In the genomic region with DNA sequence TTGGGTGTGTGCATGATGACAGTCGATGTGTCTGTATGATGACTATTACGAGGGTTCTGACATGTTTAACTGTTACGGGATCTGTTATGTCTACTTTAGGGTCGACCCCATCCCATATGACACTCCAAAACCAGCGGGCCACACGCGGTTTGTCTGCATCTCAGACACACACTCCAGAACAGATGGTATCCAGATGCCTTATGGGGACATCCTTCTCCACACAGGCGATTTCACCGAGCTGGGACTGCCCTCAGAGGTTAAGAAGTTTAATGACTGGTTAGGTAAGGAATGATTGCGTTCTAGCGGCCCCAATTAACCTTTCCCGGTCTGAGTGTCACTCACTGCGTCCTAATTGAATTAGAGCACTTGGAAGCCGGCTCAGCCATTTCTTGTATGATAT, we compare ENCODE assay signal across 15 mouse cellular contexts. TPM values are rescaled to one million over a fixed set of nuclear protein-coding genes. Genes with fewer than 3 reads are reported as not detected.
DNase-seq lines count a peak whose midpoint lies in the region; ATAC-seq and TF ChIP-seq lines count a peak whose summit lies in the region.
"Had no signal": no experiment of that assay in that cellular context is flagged by ENCODE, and none has a peak within 500 bp of the region (broad histone marks: within the 10 kb centered on the region; RNA-seq: fewer than 3 reads in every experiment).

No protein-coding gene starts in this region.

- 21% methylated on average over 14 of the region's 14 CpGs for WGBS in embryonic facial prominence, embryonic 11.5 days
- 67% methylated on average over 14 of the region's 14 CpGs for WGBS in midbrain, embryonic 16.5 days

- no peak overlapping the region for H3K27ac ChIP-seq in embryonic facial prominence, embryonic 11.5 days (replicated peaks; ENCODE audit: low read depth, low read length)
- no peak overlapping the region for H3K27ac ChIP-seq in midbrain, embryonic 16.5 days (ENCODE audit: low read length)
- H3K27ac ChIP-seq: embryonic facial prominence, embryonic 15.5 days; macrophage had no signal

- no peak for TF ChIP-seq CTCF in brain, embryonic 14.5 days (IDR thresholded peaks at IDR 0.05; ENCODE audit: borderline replicate concordance, extremely low read depth, insufficient read depth, insufficient read length)

- peak; percentile 51; the same call in 1 of the 2 replicates for ATAC-seq in embryonic facial prominence, embryonic 11.5 days (replicated peaks; ENCODE audit: insufficient number of reproducible peaks, low FRiP score, low TSS enrichment, low read depth)
- peak; percentile 27; the same call in 1 of the 2 replicates for ATAC-seq in midbrain, embryonic 16.5 days
- ATAC-seq: liver, postnatal 0 days had no signal

- H3K27me3 ChIP-seq in embryonic facial prominence, embryonic 11.5 days (ENCODE audit: control insufficient read depth, insufficient read depth, low read length) = no peaks in the 10 kb centered on the region
- H3K27me3 ChIP-seq in midbrain, embryonic 16.5 days (ENCODE audit: control insufficient read depth, insufficient read depth, low read depth, low read length) = no peaks in the 10 kb centered on the region
- H3K27me3 ChIP-seq: embryonic facial prominence, embryonic 15.5 days had no signal

- H3K4me2 ChIP-seq in embryonic facial prominence, embryonic 11.5 days (ENCODE audit: low read depth, low read length) = no peak overlapping the region
- no peak overlapping the region for H3K4me2 ChIP-seq in midbrain, embryonic 16.5 days (ENCODE audit: low read length)
- H3K4me2 ChIP-seq: embryonic facial prominence, embryonic 15.5 days had no signal

- H3K9ac ChIP-seq in embryonic facial prominence, embryonic 11.5 days (replicated peaks; ENCODE audit: low read length) = no peak overlapping the region
- H3K9ac ChIP-seq in midbrain, embryonic 16.5 days (ENCODE audit: low read depth, low read length) = no peak overlapping the region
- H3K9ac ChIP-seq: embryonic facial prominence, embryonic 15.5 days; liver, postnatal 0 days had no signal

- intact Hi-C loops in heart, postnatal 36 days (cut with DNase I) = no loop called here

- no peaks in the 10 kb centered on the region for H3K36me3 ChIP-seq in embryonic facial prominence, embryonic 11.5 days (replicated peaks; ENCODE audit: control insufficient read depth, insufficient read depth, low read depth, low read length)
- no peaks in the 10 kb centered on the region for H3K36me3 ChIP-seq in midbrain, embryonic 16.5 days (ENCODE audit: control insufficient read depth, insufficient read depth, low read length)
- H3K36me3 ChIP-seq: embryonic facial prominence, embryonic 15.5 days had no signal

- H3K4me3 ChIP-seq in embryonic facial prominence, embryonic 11.5 days (ENCODE audit: low read depth, low read length) = no peak overlapping the region
- no peak overlapping the region for H3K4me3 ChIP-seq in midbrain, embryonic 16.5 days (ENCODE audit: low read depth, low read length)
- H3K4me3 ChIP-seq: embryonic facial prominence, embryonic 15.5 days had no signal

- peak; percentile 75 for DNase-seq in heart, adult 11 months
- no peak for DNase-seq in heart, postnatal 36 days
- peak; percentile 37 for DNase-seq in brain, embryonic 14.5 days (ENCODE audit: low read depth)
- DNase-seq in embryonic facial prominence, embryonic 11.5 days (ENCODE audit: low spot score) = peak; percentile 61
- no peak for DNase-seq in adipocyte (ENCODE audit: low spot score)
- no peak for DNase-seq in right cerebral cortex, adult 2 months (ENCODE audit: low spot score in 2 of 2)
- no peak for DNase-seq in spleen, adult 12 weeks (ENCODE audit: low spot score)
- DNase-seq: adrenal gland, postnatal 10 days; B cell, adult 2 months; cerebellum, adult 9-11 months; heart, postnatal 10 days; liver, postnatal 0 days had no signal

- H3K4me1 ChIP-seq in embryonic facial prominence, embryonic 11.5 days (ENCODE audit: control insufficient read depth, insufficient read depth, low read length) = no peaks in the 10 kb centered on the region
- peaks cover 9% of the 10 kb centered on the region; the same call in 1 of the 2 replicates for H3K4me1 ChIP-seq in midbrain, embryonic 16.5 days (ENCODE audit: control insufficient read depth, insufficient read depth, low read length)

- no peak for TF ChIP-seq POLR2A in brain, embryonic 14.5 days (IDR thresholded peaks at IDR 0.05; ENCODE audit: borderline replicate concordance, extremely low read depth, insufficient read depth, insufficient read length, poor library complexity, severe bottlenecking)

- H3K9me3 ChIP-seq in embryonic facial prominence, embryonic 11.5 days (replicated peaks; ENCODE audit: control insufficient read depth, low read length) = no peaks in the 10 kb centered on the region
- no peaks in the 10 kb centered on the region for H3K9me3 ChIP-seq in midbrain, embryonic 16.5 days (replicated peaks; ENCODE audit: control insufficient read depth, low read length, poor library complexity, severe bottlenecking)
- H3K9me3 ChIP-seq: embryonic facial prominence, embryonic 15.5 days had no signal

RNA-seq across cellular contexts. Expression of a gene that starts 51.5 kb away (rescaled TPM):
- total RNA-seq in heart, postnatal 36 days (2021) = 10 to 100 TPM; 13.8 to 19.7 TPM
- 63.0 and 67.3 TPM in 2 replicates for polyA plus RNA-seq in brain, embryonic 14.5 days (2012; rRNA removed)
- 102 and 108 TPM in 2 replicates for polyA plus RNA-seq in embryonic facial prominence, embryonic 11.5 days (2014; fragmentation: Nextera tagmentation; extraction: Ambion mirVana)
- polyA plus RNA-seq in midbrain, embryonic 16.5 days (2015; fragmentation: Nextera tagmentation; extraction: Ambion mirVana) = 99.5 and 110 TPM in 2 replicates
- polyA plus RNA-seq: macrophage had no signal

Comparison
In these comparisons a context has a peak if more than half of its experiments do, and no peak if none do; other contexts are left out.
1. DNase-seq: peak in heart, adult 11 months (single experiment), brain, embryonic 14.5 days (single experiment) and embryonic facial prominence, embryonic 11.5 days (single experiment); none in heart, postnatal 36 days (0 of 2), adipocyte (single experiment), right cerebral cortex, adult 2 months (0 of 2) and spleen, adult 12 weeks (single experiment).